Mouse (Mus musculus) monocyte, adult 5-6 weeks (primary cell): ENCODE data around the gene Mcu. TPM values are rescaled to one million over a fixed set of nuclear protein-coding genes. Genes with fewer than 3 reads are reported as not detected.

ENCODE experiments used
- ATAC-seq: fragments of 153-309, 156-312 bp; replicated peaks from 2 replicates; pipeline ENCODE4 v1.8.0; 2017; ENCODE audit warnings: mild to moderate bottlenecking; ENCODE audit not compliant: low TSS enrichment, insufficient number of reproducible peaks, severe bottlenecking, poor library complexity, low FRiP score
- total RNA-seq: library from RNA; stranded (forward); fragments of 200-1000, 200-491, 200-594 nt; gene quantifications from 3 replicates; pipeline ENCODE4 v1.2.3, GENCODE M21; 2017

The Mcu gene
- 14.7 to 23.8 TPM (median 23.2 TPM) in 3 replicates for total RNA-seq

DNA sequence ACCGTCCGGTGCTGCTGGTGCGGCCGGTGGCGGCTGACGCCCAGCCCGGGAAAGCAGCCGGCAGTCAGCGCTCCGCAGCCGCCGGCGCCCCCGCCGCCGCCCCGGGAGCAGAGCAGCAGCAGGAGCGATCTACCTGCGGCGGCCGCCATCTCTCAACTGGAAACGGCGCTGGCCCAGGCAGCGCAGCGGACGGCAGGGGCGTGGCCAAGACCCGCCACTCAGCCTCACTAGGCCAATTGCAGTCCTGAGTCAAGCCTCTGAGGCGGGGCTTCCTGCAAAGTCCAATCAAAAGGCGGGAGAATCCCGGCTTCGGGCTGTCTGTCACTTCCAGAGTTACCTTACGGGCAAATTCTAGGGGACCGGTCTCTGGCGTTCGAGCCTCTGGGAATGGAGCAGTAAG lies at the start of gene Mcu:
Gene Mcu, minus strand, starts transcription at position 171 of the 400 bp plus-strand sequence.
- ATAC-seq, result peak; percentile 97

DNA sequence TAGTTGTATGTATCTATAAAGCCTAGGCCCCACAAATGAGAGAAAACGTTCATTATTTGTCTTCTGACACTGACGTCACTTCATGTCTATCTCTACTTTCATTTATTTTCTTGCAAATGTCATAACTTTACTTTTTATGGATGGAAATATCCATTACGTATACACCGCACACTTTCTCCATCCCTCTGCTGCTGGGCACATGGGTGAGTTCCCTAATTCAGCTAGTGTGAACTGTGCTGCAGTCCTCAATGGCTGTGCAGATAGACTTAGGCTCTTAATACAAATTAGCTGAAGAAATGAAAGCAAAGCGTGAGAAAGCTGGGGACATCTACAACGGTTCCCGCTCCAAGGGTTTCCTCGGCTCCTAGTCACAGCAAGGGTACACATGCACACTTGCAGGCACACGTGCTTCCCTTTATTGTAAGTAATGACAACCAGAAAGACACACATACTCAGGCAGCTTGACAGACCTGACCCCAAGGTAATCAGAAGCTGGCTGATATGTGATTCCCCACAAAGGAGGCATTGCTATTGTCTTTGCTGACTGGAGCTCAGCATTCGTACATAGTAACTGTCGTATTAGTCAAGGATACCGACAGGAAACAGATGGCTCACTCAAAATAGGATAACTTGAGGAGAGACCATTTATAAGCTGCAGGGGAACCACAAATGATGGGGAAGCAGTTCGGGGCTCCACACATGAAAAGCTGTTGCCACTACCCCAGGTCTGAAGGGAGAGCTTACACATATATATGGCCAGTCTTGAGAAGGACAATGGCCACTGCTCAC lies 49.2 kb upstream of the Mcu start:
- ATAC-seq, result no peak

DNA sequence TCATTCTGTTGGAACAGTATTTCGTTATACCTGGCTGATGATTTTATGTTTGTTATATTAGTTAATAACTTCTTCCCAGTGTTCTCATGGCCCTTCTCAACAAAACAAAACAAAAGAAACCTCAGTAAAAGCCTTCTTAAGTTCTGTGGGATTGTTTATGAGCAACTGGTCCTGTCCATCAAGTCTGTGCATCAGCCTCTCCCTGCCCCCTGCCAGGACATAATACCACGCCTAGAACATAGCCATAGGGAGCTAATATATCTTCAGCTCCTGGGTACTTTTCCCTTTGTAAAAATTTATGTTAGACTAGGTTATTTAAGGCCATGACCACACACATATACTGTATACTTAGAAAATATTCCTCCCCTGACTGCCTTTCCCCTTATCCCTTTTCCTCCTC lies 48.3 kb upstream of the Mcu start:
- ATAC-seq, result no peak

DNA sequence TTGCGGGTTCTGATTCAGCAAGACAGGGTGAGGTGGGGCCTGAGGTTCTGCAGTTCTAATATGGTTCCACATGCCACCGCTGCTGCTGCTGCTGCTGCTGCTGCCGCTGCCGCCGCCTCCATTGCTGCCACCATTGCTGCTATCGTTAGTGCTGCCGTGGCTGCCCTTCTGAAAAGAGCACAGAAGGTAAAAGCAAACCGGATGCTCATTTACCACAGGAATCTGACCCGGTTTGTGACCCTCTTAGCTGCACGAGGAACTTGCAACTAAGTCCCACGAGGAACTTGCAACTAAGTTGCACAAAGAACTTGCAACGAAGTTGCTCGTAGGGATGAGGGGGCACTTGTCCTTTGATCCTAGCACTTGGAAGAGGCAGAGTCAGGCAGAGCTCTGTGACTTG lies 40.3 kb upstream of the Mcu start:
- no peak for ATAC-seq

DNA sequence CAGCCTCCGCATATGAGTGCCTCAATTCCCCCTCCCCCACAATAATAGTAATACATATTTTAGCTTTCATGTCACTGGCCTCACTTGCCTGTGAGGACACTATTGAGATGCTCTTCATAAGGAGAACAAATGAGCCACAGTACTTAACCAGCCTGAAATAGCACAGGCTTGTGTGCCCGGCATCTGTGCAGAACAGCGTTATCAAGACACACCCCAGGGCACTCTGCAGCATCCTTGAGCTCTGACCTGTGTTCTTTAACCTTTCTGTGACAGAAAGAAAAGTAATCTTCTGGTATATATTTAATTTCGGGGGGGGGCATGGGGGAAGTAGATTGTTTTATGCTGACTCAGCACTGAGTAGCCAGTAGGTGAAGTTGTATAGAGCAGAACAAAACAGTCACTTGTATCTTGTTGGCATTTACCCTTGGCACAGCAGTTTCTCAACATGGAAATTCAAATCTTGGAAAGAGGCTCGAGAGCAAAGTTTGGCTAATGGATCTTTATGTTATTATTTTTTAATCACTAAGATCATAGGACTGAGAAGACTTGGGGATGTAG lies 30.4 kb upstream of the Mcu start:
- no peak for ATAC-seq

DNA sequence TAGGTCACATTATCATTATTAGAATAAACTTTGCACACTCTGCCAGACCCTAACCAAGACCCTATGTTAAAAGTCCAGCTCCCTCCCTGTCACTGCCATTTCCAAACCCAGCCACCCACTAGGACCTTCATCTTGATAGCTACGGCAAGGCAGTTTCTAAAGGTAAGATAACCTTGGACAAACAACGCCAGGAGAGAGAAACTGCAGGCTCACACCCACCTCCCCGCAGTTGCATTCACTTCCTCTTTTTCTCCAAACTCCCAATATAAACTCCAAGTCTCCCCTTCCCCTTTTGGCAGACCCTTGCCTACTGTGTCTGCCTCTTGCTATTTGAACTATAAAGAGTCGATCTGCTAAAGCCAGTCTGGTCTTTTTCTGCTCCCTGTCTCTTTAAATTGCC lies 28.7 kb upstream of the Mcu start:
- no peak for ATAC-seq

DNA sequence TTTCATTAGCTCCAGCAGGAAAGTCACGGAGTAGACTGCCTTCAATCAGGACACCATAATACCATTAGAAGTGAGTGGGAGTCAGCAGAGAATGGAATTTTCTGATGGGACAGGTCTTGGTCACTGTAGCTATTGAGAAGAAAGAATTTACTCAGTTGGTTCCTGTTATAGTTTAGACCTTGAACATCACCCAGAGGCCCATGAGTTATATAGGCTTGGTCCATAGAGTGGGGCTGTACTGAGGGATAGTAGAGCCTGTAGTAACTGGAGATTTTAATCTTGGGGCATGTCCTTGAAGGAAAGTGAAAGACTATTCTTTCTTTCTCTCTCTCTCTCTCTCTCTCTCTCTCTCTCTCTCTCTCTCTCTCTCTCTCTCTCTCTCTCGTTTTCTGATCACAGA lies 28.2 kb upstream of the Mcu start:
- ATAC-seq, result no peak

DNA sequence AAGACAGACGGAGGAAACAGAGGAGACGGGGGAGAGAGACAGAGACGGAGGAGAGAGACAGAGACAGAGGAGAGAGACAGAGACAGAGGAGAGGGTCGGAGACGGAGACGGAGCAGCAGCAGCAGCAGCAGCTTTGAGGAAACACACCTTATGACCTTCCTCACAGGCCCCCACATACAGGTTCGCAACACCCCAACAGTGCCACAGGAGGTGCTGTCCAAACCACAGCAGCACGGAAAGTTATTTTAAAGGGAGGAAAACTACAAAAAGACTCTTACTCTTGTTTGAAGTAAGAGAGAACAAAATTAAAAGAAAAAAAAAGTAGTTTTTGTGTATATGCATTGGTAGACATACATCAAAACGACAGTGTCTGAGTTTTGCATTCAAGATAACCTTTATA lies 27.2 kb upstream of the Mcu start:
- no peak for ATAC-seq

DNA sequence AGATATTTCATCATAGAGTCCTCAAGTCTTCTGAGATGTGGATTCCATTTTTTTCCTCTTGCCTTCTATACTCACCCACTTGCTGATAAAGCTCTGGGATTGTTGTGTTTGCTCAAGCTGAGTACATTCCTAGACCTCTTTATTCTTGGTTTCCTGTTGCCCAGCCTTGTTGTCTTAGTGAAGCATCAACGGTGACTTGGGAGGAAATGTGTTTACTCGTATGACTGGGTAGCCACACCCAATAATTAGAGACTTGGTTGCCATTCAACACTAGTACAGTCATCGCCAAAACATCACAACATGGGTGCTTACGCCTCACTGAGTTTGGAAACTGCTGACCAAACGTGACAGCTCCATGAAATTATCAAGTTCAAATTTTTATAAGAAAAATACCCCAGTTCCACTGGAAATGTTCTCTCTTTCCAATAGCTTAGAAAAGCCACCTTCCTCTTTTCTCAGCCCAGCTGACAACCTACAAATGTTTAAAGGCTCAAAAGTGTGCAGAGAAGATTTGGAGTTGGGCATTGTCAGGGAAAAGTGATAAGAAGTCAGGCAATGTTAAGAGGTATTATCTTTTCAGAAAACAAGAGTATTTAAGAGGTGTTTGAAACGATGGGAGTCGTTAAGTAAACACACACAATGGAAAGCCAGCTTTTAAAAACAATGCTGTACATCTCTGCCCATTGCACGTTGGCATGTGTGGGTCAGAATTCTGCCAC lies 26.3 kb upstream of the Mcu start:
- ATAC-seq, result no peak

DNA sequence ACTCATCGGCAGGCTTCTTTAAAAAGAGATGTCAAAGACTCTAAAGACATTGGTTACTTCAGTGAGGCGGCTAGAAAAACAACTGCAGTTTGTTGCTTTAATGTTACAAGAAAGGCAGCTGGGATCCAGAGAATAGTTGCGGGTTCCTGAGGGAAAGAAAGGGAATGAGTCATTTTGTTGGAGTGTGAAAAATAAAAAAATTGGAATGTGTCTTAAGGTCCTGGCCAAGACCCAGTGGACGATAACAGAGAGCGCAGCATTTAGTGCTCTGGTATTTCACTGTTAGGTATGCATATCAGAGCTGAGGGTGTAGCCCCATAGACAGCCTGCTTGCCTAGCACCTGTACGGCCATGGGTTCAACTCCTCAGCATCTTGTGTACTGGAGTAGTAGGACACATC lies 22.1 kb upstream of the Mcu start:
- no peak for ATAC-seq

DNA sequence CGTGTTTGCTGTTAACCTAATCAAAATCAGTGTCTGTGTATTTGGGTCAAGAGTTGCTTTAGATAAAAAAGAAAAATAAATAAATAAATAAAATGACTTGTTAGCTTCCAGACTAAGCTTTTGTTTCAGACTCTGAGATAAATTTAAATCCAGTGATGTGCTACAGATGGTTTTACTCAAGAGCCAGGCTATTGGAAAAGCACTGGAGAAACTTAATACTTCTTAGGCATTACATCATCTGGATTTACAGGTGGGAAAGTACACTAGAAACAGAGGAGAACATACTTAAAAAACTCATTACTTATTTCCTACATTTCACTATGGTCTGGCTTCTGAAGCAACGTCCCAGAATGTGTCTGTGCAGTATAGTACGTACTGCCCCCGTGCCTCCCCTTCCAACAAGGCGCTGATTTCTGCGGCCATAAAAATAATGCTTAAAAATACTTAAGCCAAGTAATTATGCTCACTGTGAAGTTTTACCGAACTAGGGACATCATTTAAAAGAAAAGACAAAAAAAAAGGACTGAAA lies 21.2 kb upstream of the Mcu start:
- ATAC-seq, result no peak

DNA sequence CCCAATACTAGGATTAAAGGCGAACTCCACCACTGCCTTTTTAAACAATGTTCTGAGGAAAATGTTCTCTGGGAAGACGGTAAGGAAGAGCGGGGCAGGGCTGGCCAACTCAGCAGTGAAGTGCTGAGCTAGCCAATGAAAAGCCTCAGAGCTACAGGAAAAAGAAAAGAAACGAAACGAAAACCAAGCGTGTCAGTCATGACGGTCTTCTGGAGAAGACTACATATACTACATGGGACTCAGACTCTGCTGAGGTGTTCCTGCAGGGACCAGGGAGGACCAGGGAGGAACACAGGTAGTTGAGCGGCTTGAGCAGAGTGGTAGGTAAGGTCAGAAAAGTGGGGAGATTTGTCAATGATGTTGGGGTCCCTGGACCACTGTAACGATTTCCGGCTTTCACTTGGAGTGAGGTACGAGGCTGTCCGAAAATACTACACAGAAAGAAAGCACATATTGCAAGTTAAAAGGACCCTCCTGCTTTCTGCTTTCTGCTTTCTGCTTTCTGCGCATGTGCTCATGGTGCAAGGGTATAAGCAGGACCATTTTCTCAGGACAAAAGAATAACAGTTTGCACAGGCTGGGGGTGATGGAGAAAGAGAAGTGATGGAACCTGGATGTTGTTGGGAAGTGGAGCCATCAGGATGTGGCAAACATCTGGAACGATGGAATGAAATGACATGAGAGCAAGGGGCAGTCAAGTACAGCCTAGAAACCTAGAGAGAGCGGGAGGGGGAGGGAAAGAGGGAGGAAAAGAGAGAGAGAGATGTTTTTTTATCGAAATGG lies 20.4 kb upstream of the Mcu start:
- ATAC-seq, result peak; percentile 59; the same call in 1 of the 2 replicates

DNA sequence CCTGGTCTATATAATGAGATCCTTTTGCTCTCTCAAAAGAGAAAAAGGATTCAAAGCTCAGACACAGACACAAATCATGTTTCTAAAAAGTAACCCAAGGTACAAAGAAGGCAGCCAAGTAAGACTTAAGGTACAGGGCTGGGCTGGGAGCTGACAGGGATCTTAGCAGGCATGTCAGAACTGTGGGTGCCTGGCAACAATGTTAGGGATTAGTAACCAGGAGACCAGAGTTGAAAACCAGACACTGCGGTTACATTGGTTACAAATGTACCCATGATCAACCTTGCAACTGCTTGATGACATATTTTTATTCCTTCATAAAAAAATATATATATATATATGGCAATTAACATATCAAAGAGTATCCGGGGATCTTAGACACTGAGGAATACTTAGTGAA lies 19.6 kb upstream of the Mcu start:
- no peak for ATAC-seq

DNA sequence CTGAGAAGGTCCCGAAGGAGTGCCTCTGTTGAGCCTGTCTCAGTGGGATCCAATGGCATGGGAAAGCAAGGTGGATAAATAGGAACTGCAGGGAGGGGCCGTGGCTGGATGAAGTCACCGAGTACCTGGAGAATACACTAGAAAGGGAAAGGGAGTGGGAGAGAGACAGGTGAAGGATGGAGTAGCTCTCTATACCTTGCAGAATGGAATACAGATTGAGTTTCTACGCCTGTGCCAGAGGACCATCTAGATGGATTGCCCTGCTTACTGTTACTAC lies 13.0 kb upstream of the Mcu start:
- no peak for ATAC-seq

DNA sequence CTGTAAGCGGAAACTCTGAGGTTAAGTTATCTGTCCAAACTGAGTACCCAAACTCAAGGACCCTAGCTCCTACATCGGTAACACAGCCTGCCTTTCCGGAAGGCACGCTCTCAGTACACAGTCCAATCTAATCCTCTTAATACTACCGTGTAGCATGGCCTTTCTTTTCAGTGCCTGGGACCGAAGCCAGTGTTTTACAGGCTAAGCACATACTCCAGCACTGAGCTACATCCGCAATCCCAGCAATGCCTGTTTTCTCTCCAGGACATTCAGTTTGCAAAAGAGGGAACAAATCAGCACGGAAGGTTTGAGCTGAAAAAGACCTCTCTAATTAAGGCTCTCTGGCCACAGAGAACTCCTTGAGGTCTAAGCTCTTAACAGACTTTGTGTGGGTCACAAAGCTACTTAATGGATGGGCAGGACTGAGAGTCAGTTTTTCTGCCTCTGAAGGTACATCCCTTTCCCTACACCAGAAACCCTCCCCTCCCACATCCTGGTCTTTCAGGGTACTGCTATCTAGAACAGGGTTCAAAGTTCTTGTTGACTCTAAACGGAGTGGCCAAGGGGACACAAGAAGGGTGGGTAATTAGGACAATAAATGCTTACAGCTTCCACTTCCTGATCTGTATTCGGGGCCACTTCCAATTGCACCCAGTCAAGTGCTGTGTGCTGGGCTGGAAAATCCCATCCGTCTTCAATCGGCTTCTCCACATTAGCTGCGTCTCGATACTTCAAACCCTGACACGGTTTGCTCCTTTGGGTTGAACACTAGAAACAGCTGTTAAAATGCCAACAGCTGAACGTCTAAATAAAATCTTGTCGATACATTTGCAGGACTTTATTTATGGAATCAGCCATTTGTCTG lies 12.4 kb upstream of the Mcu start:
- no peak for ATAC-seq

DNA sequence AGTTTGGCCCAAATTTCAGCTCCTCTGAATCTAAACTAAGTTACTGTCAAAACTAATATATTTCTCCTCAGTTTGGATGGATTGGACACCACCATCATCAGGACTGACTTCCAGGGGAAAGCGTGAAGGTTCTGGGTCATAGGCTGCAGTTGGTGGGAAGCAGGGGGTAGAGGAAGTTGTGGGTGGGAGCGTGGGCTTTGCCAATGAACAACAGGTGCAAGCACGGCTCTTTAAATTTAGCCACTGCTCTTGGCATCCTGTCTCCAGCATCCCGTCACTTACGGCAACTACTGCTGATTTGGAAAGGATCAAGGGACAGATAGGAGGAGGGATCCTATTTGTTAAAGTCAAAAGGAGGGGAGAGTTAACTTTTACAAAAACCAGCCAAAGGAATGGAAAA lies 7.0 kb upstream of the Mcu start:
- no peak for ATAC-seq

DNA sequence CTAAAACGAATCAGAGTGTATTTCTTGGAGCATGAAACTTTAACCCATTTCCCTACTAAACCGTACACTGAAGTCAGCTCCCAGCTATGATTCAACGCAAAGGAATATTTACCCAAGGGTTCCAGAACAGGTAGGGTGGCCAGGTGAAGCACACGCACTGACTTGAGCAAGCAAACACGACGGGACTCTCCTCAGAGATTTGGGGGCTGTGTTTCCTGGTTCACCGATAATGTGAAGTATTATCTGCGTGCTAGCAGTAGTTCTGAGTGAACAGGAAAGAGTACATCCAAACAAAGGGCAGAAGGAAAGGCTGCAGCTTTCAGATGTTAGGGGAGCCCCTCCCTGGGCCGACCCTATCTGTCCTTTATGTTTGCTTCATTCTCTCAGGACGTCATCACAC lies 4.9 kb upstream of the Mcu start:
- ATAC-seq, result no peak

DNA sequence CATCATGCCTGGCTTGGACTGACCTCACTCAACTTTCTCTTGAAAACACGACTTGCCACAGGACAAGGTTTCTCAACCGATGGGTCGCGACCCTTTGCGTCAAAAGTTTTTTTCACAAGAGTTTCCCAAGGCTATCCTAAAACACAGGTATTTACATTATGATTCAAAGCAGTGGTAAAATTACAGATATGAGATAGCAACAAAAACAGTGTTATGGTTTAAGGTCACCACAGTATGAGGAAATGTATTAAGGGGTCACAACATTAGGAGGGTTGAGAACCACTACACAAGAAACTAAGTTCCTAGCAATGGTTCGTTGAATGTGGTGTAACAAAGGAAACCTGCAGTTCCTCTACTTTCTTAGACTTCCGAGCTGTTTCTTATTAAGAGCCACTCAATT lies 1.3 kb upstream of the Mcu start:
- ATAC-seq, result no peak
